Mouse (Mus musculus): ENCODE measurements at regions not wholly inside any gene's neighbourhood (a gene's known extent, or its start where the extent isn't known, plus 50 kb on each side); places are given as distances from the start of the nearest gene placed in this dataset.

DNA sequence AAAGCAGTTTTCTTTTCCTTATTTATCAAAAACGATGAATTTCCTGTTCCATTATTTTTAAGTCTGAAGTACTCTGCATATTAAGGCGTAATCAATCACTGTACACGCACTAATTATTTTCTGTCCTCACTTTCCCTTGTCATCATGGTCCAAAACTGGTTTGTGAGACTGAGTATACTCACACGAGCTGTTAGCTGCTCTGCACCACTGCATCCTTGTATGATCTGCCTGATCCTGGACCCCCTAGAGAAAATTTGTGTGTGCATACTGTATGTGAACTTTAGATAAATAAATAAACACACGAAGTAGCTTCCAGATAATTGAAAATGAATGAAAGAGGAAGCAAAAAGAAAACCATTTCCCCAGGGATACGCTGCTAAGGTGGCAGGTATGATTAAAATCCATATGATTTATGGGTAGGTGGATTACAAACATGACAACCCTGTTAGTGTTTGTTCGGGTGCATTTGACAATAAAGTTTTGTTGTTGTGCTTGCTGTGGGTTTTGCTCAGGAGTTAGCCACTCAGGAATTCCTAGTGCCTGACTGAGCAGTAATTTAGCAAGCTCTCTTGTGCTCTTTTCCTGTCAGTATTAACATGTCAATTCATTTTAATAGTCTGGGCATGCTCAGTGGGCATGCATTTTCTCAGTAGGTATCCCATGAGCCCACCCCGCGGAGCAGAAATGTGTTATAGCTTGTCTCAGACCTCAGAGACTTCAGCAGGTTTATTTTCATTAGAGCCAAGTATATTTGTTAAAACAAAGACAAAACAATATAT lies 666.6 kb upstream of the Zeb2 start:
- ATAC-seq: no peak
- H3K27ac ChIP-seq (ENCODE audit: low read length): no peak overlapping the region
- H3K4me1 ChIP-seq (replicated peaks; ENCODE audit: control insufficient read depth, insufficient read depth, low read length): peaks cover 4% of the 10 kb centered on the region
- H3K36me3 ChIP-seq (ENCODE audit: control insufficient read depth, insufficient read depth): no peaks in the 10 kb centered on the region
- WGBS: 78% methylated on average over 9 of the region's 9 CpGs
- no peaks in the 10 kb centered on the region for H3K27me3 ChIP-seq (replicated peaks; ENCODE audit: control insufficient read depth, insufficient read depth, low read length)
- H3K4me3 ChIP-seq (replicated peaks; ENCODE audit: low read length): no peak overlapping the region
- H3K4me2 ChIP-seq (ENCODE audit: low read length): no peak overlapping the region
- no peak overlapping the region for H3K9ac ChIP-seq (replicated peaks; ENCODE audit: low read depth, low read length)
- H3K9me3 ChIP-seq (ENCODE audit: control insufficient read depth, low read length): no peaks in the 10 kb centered on the region

- H3K9me3 ChIP-seq (ENCODE audit: control insufficient read depth, low read length): no peaks in the 10 kb centered on the region
- no peak overlapping the region for H3K4me3 ChIP-seq (replicated peaks; ENCODE audit: low read length)
- no peak overlapping the region for H3K27ac ChIP-seq (ENCODE audit: low read length)
- 91% methylated on average over 7 of the region's 7 CpGs for WGBS
- H3K36me3 ChIP-seq (ENCODE audit: control insufficient read depth, insufficient read depth): no peaks in the 10 kb centered on the region
- no peaks in the 10 kb centered on the region for H3K4me1 ChIP-seq (replicated peaks; ENCODE audit: control insufficient read depth, insufficient read depth, low read length)
- no peak for ATAC-seq
- no peak overlapping the region for H3K9ac ChIP-seq (replicated peaks; ENCODE audit: low read depth, low read length)
- no peaks in the 10 kb centered on the region for H3K27me3 ChIP-seq (replicated peaks; ENCODE audit: control insufficient read depth, insufficient read depth, low read length)
- H3K4me2 ChIP-seq (ENCODE audit: low read length): no peak overlapping the region
Measured at GRCm38 (mm10) chr2:45777466-45777865, 660.3 kb upstream of the Zeb2 start.

GRCm38 (mm10) chr2:45776485-45777135 lies 659.4 kb upstream of the Zeb2 start:
- Histone ChIP-seq H3K4me2 (ENCODE audit: low read length) (no peak overlapping the region), H3K27ac (ENCODE audit: low read length) (no peak overlapping the region), H3K36me3 (ENCODE audit: control insufficient read depth, insufficient read depth) (no peaks in the 10 kb centered on the region), H3K27me3 (replicated peaks; ENCODE audit: control insufficient read depth, insufficient read depth, low read length) (no peaks in the 10 kb centered on the region), H3K4me1 (replicated peaks; ENCODE audit: control insufficient read depth, insufficient read depth, low read length) (no peaks in the 10 kb centered on the region), H3K4me3 (replicated peaks; ENCODE audit: low read length) (no peak overlapping the region), H3K9me3 (ENCODE audit: control insufficient read depth, low read length) (no peaks in the 10 kb centered on the region), H3K9ac (replicated peaks; ENCODE audit: low read depth, low read length) (no peak overlapping the region)
- ATAC-seq: no peak
- WGBS: 54% methylated on average over 17 of the region's 17 CpGs

- no peaks in the 10 kb centered on the region for H3K27me3 ChIP-seq (replicated peaks; ENCODE audit: control insufficient read depth, insufficient read depth, low read length)
- H3K27ac ChIP-seq (ENCODE audit: low read length): no peak overlapping the region
- H3K9ac ChIP-seq (replicated peaks; ENCODE audit: low read depth, low read length): no peak overlapping the region
- 85% methylated on average over 4 of the region's 4 CpGs for WGBS
- no peak overlapping the region for H3K4me3 ChIP-seq (replicated peaks; ENCODE audit: low read length)
- no peaks in the 10 kb centered on the region for H3K36me3 ChIP-seq (ENCODE audit: control insufficient read depth, insufficient read depth)
- no peaks in the 10 kb centered on the region for H3K4me1 ChIP-seq (replicated peaks; ENCODE audit: control insufficient read depth, insufficient read depth, low read length)
- H3K9me3 ChIP-seq (ENCODE audit: control insufficient read depth, low read length): no peaks in the 10 kb centered on the region
- no peak overlapping the region for H3K4me2 ChIP-seq (ENCODE audit: low read length)
- no peak for ATAC-seq
Measured at GRCm38 (mm10) chr2:45775691-45776090, 658.5 kb upstream of the Zeb2 start.

GRCm38 (mm10) chr2:45774416-45774815 lies 657.2 kb upstream of the Zeb2 start:
- WGBS: 85% methylated on average over 3 of the region's 3 CpGs
- H3K36me3 ChIP-seq (ENCODE audit: control insufficient read depth, insufficient read depth): no peaks in the 10 kb centered on the region
- H3K27me3 ChIP-seq (replicated peaks; ENCODE audit: control insufficient read depth, insufficient read depth, low read length): no peaks in the 10 kb centered on the region
- H3K4me2 ChIP-seq (ENCODE audit: low read length): no peak overlapping the region
- no peaks in the 10 kb centered on the region for H3K4me1 ChIP-seq (replicated peaks; ENCODE audit: control insufficient read depth, insufficient read depth, low read length)
- H3K9me3 ChIP-seq (ENCODE audit: control insufficient read depth, low read length): no peaks in the 10 kb centered on the region
- H3K4me3 ChIP-seq (replicated peaks; ENCODE audit: low read length): no peak overlapping the region
- H3K27ac ChIP-seq (ENCODE audit: low read length): no peak overlapping the region
- H3K9ac ChIP-seq (replicated peaks; ENCODE audit: low read depth, low read length): no peak overlapping the region
- ATAC-seq: no peak

GRCm38 (mm10) chr2:45757176-45757575 lies 640.0 kb upstream of the Zeb2 start:
- Histone ChIP-seq H3K27ac (ENCODE audit: low read length) (no peak overlapping the region), H3K4me2 (ENCODE audit: low read length) (no peak overlapping the region), H3K36me3 (ENCODE audit: control insufficient read depth, insufficient read depth) (no peaks in the 10 kb centered on the region), H3K4me1 (replicated peaks; ENCODE audit: control insufficient read depth, insufficient read depth, low read length) (no peaks in the 10 kb centered on the region), H3K9me3 (ENCODE audit: control insufficient read depth, low read length) (no peaks in the 10 kb centered on the region), H3K27me3 (replicated peaks; ENCODE audit: control insufficient read depth, insufficient read depth, low read length) (no peaks in the 10 kb centered on the region), H3K4me3 (replicated peaks; ENCODE audit: low read length) (no peak overlapping the region), H3K9ac (replicated peaks; ENCODE audit: low read depth, low read length) (no peak overlapping the region)
- WGBS: 82% methylated on average over 1 of the region's 1 CpGs
- no peak for ATAC-seq

- Histone ChIP-seq H3K4me2 (ENCODE audit: low read length) (no peak overlapping the region), H3K27me3 (replicated peaks; ENCODE audit: control insufficient read depth, insufficient read depth, low read length) (no peaks in the 10 kb centered on the region), H3K4me3 (replicated peaks; ENCODE audit: low read length) (no peak overlapping the region), H3K9me3 (ENCODE audit: control insufficient read depth, low read length) (no peaks in the 10 kb centered on the region), H3K9ac (replicated peaks; ENCODE audit: low read depth, low read length) (no peak overlapping the region), H3K27ac (ENCODE audit: low read length) (no peak overlapping the region), H3K36me3 (ENCODE audit: control insufficient read depth, insufficient read depth) (no peaks in the 10 kb centered on the region), H3K4me1 (replicated peaks; ENCODE audit: control insufficient read depth, insufficient read depth, low read length) (no peaks in the 10 kb centered on the region)
- no peak for ATAC-seq
- WGBS: 85% methylated on average over 3 of the region's 3 CpGs
Measured at GRCm38 (mm10) chr2:45756395-45756794, 639.2 kb upstream of the Zeb2 start.

- Histone ChIP-seq H3K27me3 (replicated peaks; ENCODE audit: control insufficient read depth, insufficient read depth, low read length) (no peaks in the 10 kb centered on the region), H3K36me3 (ENCODE audit: control insufficient read depth, insufficient read depth) (no peaks in the 10 kb centered on the region), H3K4me3 (replicated peaks; ENCODE audit: low read length) (no peak overlapping the region), H3K4me1 (replicated peaks; ENCODE audit: control insufficient read depth, insufficient read depth, low read length) (no peaks in the 10 kb centered on the region), H3K9me3 (ENCODE audit: control insufficient read depth, low read length) (no peaks in the 10 kb centered on the region), H3K27ac (ENCODE audit: low read length) (no peak overlapping the region), H3K4me2 (ENCODE audit: low read length) (no peak overlapping the region), H3K9ac (replicated peaks; ENCODE audit: low read depth, low read length) (no peak overlapping the region)
- ATAC-seq: no peak
- WGBS: 66% methylated on average over 2 of the region's 2 CpGs
Measured at GRCm38 (mm10) chr2:45751746-45752145, 634.6 kb upstream of the Zeb2 start.

DNA sequence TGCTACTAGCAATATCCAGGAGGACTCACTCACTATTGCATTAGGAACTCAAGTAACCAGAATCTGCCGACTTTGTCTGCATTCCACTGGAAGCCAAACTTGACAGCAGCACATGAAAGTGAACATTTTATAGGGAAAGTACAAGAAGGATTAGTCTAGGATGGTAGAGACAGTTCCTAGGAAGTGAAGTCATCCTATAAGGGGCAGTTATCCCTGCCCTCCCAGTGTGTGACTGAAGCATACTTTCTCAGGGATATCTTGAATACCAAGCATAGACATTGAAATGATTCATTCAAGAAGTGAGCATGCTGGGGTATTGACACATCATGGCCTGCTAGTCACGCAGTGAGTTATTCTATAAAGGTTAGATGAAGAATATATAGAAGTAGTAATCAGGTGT lies 632.2 kb upstream of the Zeb2 start:
- WGBS: 87% methylated on average over 2 of the region's 2 CpGs

More for the DNA sequence above, 632.2 kb upstream of the Zeb2 start:
- H3K9me3 ChIP-seq (ENCODE audit: control insufficient read depth, low read length): no peaks in the 10 kb centered on the region
- no peak overlapping the region for H3K27ac ChIP-seq (ENCODE audit: low read length)
- no peaks in the 10 kb centered on the region for H3K4me1 ChIP-seq (replicated peaks; ENCODE audit: control insufficient read depth, insufficient read depth, low read length)
- H3K4me2 ChIP-seq (ENCODE audit: low read length): no peak overlapping the region
- no peak overlapping the region for H3K4me3 ChIP-seq (replicated peaks; ENCODE audit: low read length)
- H3K9ac ChIP-seq (replicated peaks; ENCODE audit: low read depth, low read length): no peak overlapping the region
- no peaks in the 10 kb centered on the region for H3K27me3 ChIP-seq (replicated peaks; ENCODE audit: control insufficient read depth, insufficient read depth, low read length)
- H3K36me3 ChIP-seq (ENCODE audit: control insufficient read depth, insufficient read depth): no peaks in the 10 kb centered on the region
- ATAC-seq: no peak
